Mouse (Mus musculus): ENCODE results near the gene Plppr2. TPM values are rescaled to one million over a fixed set of nuclear protein-coding genes. Genes with fewer than 3 reads are reported as not detected.

Plppr2 gene
- total and polyA plus RNA-seq, 3 experiments = 1.3 to 13.9 TPM; not detected in 1

DNA sequence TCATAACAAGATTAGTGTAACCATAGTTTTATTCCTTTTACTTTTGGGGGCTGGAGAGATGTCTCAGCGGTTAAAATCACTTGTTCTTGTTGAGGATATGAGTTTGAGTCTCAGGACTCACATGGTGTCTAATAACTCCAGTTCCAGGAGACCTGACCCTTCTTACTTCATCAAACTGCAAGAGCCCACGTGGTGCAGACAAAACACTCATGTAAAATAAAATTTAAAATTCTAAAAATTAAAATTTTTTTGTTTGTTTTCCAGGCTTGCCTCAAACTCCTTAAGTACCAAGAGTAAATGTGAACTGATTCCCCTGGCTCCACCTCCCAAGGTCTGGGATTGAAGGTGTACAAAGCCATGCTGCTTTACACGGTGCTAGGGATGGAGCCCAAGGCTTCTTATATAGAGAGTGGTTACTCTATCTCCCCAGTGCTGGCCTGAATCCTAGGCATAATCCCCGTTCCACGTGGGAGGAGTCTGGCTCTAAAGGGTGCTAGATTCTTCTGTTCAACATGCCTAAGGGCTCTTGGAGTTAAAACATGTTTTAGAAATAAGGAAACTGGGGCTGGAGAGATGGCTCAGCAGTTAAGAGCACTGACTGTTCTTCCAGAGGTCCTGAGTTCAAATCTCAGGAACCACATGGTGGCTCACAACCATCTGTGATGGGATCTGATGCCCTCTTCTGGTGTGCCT lies 18.0 kb upstream of the Plppr2 start:
- TF ChIP-seq EP300 (IDR thresholded peaks at IDR 0.05; ENCODE audit: low read depth in 1 of 2, low read length in 2 of 2) (no peak), MYC (IDR thresholded peaks at IDR 0.05; ENCODE audit: low read depth, low read length) (peak; percentile 70; the same call in 1 of the 2 replicates), CTCF (IDR thresholded peaks at IDR 0.05 in 2 of 3, conservative IDR thresholded peaks at IDR 0.05 in 1 of 3; ENCODE audit: control insufficient read depth in 1 of 3, insufficient read depth in 1 of 3, low read depth in 2 of 3, low read length in 3 of 3, poor library complexity in 1 of 3, severe bottlenecking in 1 of 3) (peak in 1 of 3 experiments; percentile 27; a peak in 2 of 6 replicates), USF1 (IDR thresholded peaks at IDR 0.05; ENCODE audit: low read depth, low read length) (peak; percentile 71), E2F4 (IDR thresholded peaks at IDR 0.05; ENCODE audit: borderline replicate concordance, low read depth, low read length) (no peak; the same call in 1 of the 2 replicates), TBP (IDR thresholded peaks at IDR 0.05; ENCODE audit: low read depth, low read length) (peak; percentile 85), MXI1 (IDR thresholded peaks at IDR 0.05; ENCODE audit: low read depth, low read length) (peak; percentile 11; the same call in 1 of the 2 replicates), CHD1 (IDR thresholded peaks at IDR 0.05; ENCODE audit: low read depth, low read length) (0 out of 2 replicates have a peak, but pooled peaks have one; percentile 3), SIN3A (IDR thresholded peaks at IDR 0.05; ENCODE audit: low read length) (peak; percentile 44; the same call in 1 of the 2 replicates)
- Histone ChIP-seq H3K4me1 (ENCODE audit: control insufficient read depth in 1 of 2, insufficient read depth in 2 of 2, low read length in 2 of 2) (peaks cover 14 to 19% of the 10 kb centered on the region in 2 experiments), H3K4me3 (ENCODE audit: control insufficient read depth in 1 of 2, insufficient read depth in 1 of 2, low read depth in 2 of 2, low read length in 2 of 2) (peak overlapping the region in 1 of 2 experiments; percentile 63; a peak in 2 of 4 replicates), H3K79me2 (ENCODE audit: control insufficient read depth, insufficient read depth, low read length, poor library complexity) (peaks cover 3% of the 10 kb centered on the region; the same call in 1 of the 2 replicates), H3K9ac (ENCODE audit: control insufficient read depth, low read depth, low read length, poor library complexity, severe bottlenecking) (peak overlapping the region; percentile 11; the same call in 1 of the 2 replicates), H3K9me3 (replicated peaks; ENCODE audit: insufficient read depth, low read length) (no peaks in the 10 kb centered on the region), H3K27me3 (ENCODE audit: control insufficient read depth in 1 of 2, insufficient read depth in 2 of 2, low read length in 2 of 2) (no peaks in the 10 kb centered on the region), H3K27ac (ENCODE audit: control insufficient read depth, low read depth, low read length) (peak overlapping the region; percentile 2; the same call in 1 of the 2 replicates), H3K36me3 (ENCODE audit: control insufficient read depth in 1 of 2, insufficient read depth in 2 of 2, low read length in 2 of 2) (peaks cover 0 to 17% of the 10 kb centered on the region in 2 experiments; a peak in 2 of 4 replicates)
- DNase-seq (ENCODE audit: low read depth, low spot score) = peak; percentile 63

DNA sequence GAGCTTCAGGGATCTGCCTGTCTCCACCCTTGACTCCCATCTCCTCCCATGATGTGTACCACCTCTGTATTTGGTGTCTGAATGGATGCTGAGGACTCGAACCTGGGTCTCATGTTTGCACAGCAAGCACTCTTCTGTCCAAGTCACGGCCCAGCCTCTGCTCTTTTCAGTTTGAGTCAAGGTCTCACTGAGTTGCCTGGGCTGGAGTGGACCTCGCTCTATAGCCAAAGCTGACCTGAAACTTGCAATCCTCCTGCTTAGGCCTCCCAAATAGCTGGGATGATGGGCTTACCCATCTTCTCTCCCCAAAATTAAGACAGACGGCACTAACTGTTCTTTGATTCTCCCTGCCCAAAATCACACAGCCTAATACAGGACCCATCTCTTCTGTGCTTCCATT lies 13.8 kb upstream of the Plppr2 start:
- H3K27ac ChIP-seq (ENCODE audit: control insufficient read depth, low read depth, low read length) = peak overlapping the region; percentile 53
- H3K4me1 ChIP-seq (ENCODE audit: control insufficient read depth in 1 of 2, insufficient read depth in 2 of 2, low read length in 2 of 2) = peaks cover 25 to 38% of the 10 kb centered on the region in 2 experiments
- H3K79me2 ChIP-seq (ENCODE audit: control insufficient read depth, insufficient read depth, low read length, poor library complexity) = peaks cover 8% of the 10 kb centered on the region
- TF ChIP-seq MAFK (IDR thresholded peaks at IDR 0.05; ENCODE audit: borderline replicate concordance, low read depth, low read length) = no peak
- no peak for TF ChIP-seq SMC3 (IDR thresholded peaks at IDR 0.05; ENCODE audit: low read depth, low read length)
- TF ChIP-seq KAT2A (conservative IDR thresholded peaks at IDR 0.05; ENCODE audit: low read depth, low read length) = no peak
- TF ChIP-seq BHLHE40 (IDR thresholded peaks at IDR 0.05; ENCODE audit: borderline replicate concordance, low read depth, low read length) = no peak
- TF ChIP-seq CTCF (IDR thresholded peaks at IDR 0.05 in 2 of 3, conservative IDR thresholded peaks at IDR 0.05 in 1 of 3; ENCODE audit: control insufficient read depth in 1 of 3, insufficient read depth in 1 of 3, low read depth in 2 of 3, low read length in 3 of 3, poor library complexity in 1 of 3, severe bottlenecking in 1 of 3) = no peak
- no peak for TF ChIP-seq MYB (IDR thresholded peaks at IDR 0.05; ENCODE audit: low read depth, low read length)
- TF ChIP-seq NRF1 (IDR thresholded peaks at IDR 0.05; ENCODE audit: insufficient read depth, low read depth, low read length, poor library complexity, severe bottlenecking) = no peak
- TF ChIP-seq SIN3A (IDR thresholded peaks at IDR 0.05; ENCODE audit: low read length) = no peak
- TF ChIP-seq NELFE (IDR thresholded peaks at IDR 0.05; ENCODE audit: low read depth, low read length) = no peak
- TF ChIP-seq RAD21 (IDR thresholded peaks at IDR 0.05; ENCODE audit: low read depth, low read length) = no peak
- no peak for TF ChIP-seq MAZ (IDR thresholded peaks at IDR 0.05; ENCODE audit: low read depth, low read length)
- no peak for TF ChIP-seq CHD2 (IDR thresholded peaks at IDR 0.05; ENCODE audit: low read length)
- TF ChIP-seq USF1 (IDR thresholded peaks at IDR 0.05; ENCODE audit: low read depth, low read length) = no peak
- H3K9me3 ChIP-seq (replicated peaks; ENCODE audit: insufficient read depth, low read length) = no peaks in the 10 kb centered on the region
- no peak overlapping the region for H3K9ac ChIP-seq (ENCODE audit: control insufficient read depth, low read depth, low read length, poor library complexity, severe bottlenecking)
- DNase-seq (ENCODE audit: low read depth, low spot score) = no peak
- H3K27me3 ChIP-seq (ENCODE audit: control insufficient read depth in 1 of 2, insufficient read depth in 2 of 2, low read length in 2 of 2) = no peaks in the 10 kb centered on the region
- peaks cover 2 to 34% of the 10 kb centered on the region in 2 experiments for H3K36me3 ChIP-seq (ENCODE audit: control insufficient read depth in 1 of 2, insufficient read depth in 2 of 2, low read length in 2 of 2)
- H3K4me3 ChIP-seq (ENCODE audit: control insufficient read depth in 1 of 2, insufficient read depth in 1 of 2, low read depth in 2 of 2, low read length in 2 of 2) = no peak overlapping the region
